Mouse (Mus musculus) myocyte (in vitro differentiated cells): ENCODE results near the gene Crip2. TPM values are rescaled to one million over a fixed set of nuclear protein-coding genes. Genes with fewer than 3 reads are reported as not detected.

ENCODE experiments used
- H3K27me3 ChIP-seq: one replicate; pipeline ENCODE4 v1.6.1; 2011; ENCODE audit not compliant: control insufficient read depth, insufficient read depth, insufficient read length
- H3K36me3 ChIP-seq: one replicate; pipeline ENCODE4 v1.6.1; 2011; ENCODE audit not compliant: control insufficient read depth, insufficient read depth
- H3K4me2 ChIP-seq: one replicate; pipeline ENCODE4 v1.6.1; 2011; ENCODE audit warnings: low read depth, control low read depth
- H3K4me3 ChIP-seq: one replicate; pipeline ENCODE4 v1.5.1; 2011; ENCODE audit warnings: mild to moderate bottlenecking, control low read depth, moderate library complexity
- H3K79me2 ChIP-seq: one replicate; pipeline ENCODE4 v1.6.1; 2011; ENCODE audit not compliant: control insufficient read depth, insufficient read depth
- H3ac ChIP-seq: one replicate; pipeline ENCODE4 v1.6.1; 2011; ENCODE audit not compliant: control insufficient read depth, insufficient read length
- CEBPB ChIP-seq: IDR thresholded peaks from 2 replicates; pipeline ENCODE4 v1.6.1; 2011; ENCODE audit warnings: mild to moderate bottlenecking, moderate library complexity; ENCODE audit not compliant: poor library complexity, insufficient read depth, severe bottlenecking
- E2F4 ChIP-seq: IDR thresholded peaks from one replicate; pipeline ENCODE4 v1.6.1; 2011; ENCODE audit warnings: mild to moderate bottlenecking, control low read depth, moderate library complexity; ENCODE audit not compliant: insufficient read depth
- MAX ChIP-seq: IDR thresholded peaks from one replicate; pipeline ENCODE4 v1.6.1; 2011; ENCODE audit warnings: low read depth, mild to moderate bottlenecking, control low read depth
- MYOD1 ChIP-seq, 3 experiments: IDR thresholded peaks; one replicate each; pipeline ENCODE4 v1.6.1; 2011; ENCODE audit warnings: control low read depth in 2 of 3, low read depth in 2 of 3, mild to moderate bottlenecking in 2 of 3, moderate library complexity in 1 of 3; ENCODE audit not compliant: insufficient read length in 2 of 3, control insufficient read depth in 1 of 3
- MYOG ChIP-seq, 3 experiments: IDR thresholded peaks; one replicate each; pipeline ENCODE4 v1.6.1; 2011; ENCODE audit warnings: control low read depth in 2 of 3, low read depth in 2 of 3, mild to moderate bottlenecking in 2 of 3; ENCODE audit not compliant: insufficient read length in 2 of 3, control insufficient read depth in 1 of 3, insufficient read depth in 1 of 3
- POLR2A ChIP-seq: IDR thresholded peaks from one replicate; pipeline ENCODE4 v1.6.1; 2011; ENCODE audit warnings: low read depth, mild to moderate bottlenecking, control low read depth, moderate library complexity; ENCODE audit not compliant: insufficient read length
- POLR2AphosphoS2 ChIP-seq: IDR thresholded peaks from one replicate; pipeline ENCODE4 v1.6.1; 2011; ENCODE audit warnings: low read depth, control low read depth; ENCODE audit not compliant: insufficient read length
- REST ChIP-seq: IDR thresholded peaks from one replicate; pipeline ENCODE4 v1.6.1; 2011; ENCODE audit warnings: mild to moderate bottlenecking, control low read depth, moderate library complexity; ENCODE audit not compliant: insufficient read depth, insufficient read length
- SRF ChIP-seq: IDR thresholded peaks from one replicate; pipeline ENCODE4 v1.6.1; 2011; ENCODE audit warnings: low read depth; ENCODE audit not compliant: control insufficient read depth, insufficient read length
- TCF12 ChIP-seq: IDR thresholded peaks from one replicate; pipeline ENCODE4 v1.6.1; 2011; ENCODE audit warnings: mild to moderate bottlenecking, control low read depth; ENCODE audit not compliant: poor library complexity, insufficient read depth, severe bottlenecking
- TCF3 ChIP-seq: IDR thresholded peaks from one replicate; pipeline ENCODE4 v1.6.1; 2011; ENCODE audit warnings: low read depth, control low read depth; ENCODE audit not compliant: insufficient read length
- USF1 ChIP-seq: IDR thresholded peaks from one replicate; pipeline ENCODE4 v1.6.1; 2011; ENCODE audit warnings: low read depth, mild to moderate bottlenecking, control low read depth, moderate library complexity
- polyA plus RNA-seq: library from polyadenylated mRNA; unstranded; fragments of >200 nt; fragmentation: generic; extraction: Trizol; gene quantifications from one replicate; pipeline ENCODE4 v1.2.1, GENCODE M21; 2012; ENCODE audit warnings: missing spikeins

Gene Crip2
- polyA plus RNA-seq, 1 experiment = 1,146 TPM

- Histone ChIP-seq H3K4me3 (no peak overlapping the region), H3K79me2 (peaks cover 15% of the 10 kb centered on the region), H3K4me2 (peak overlapping the region; percentile 81), H3K36me3 (peaks cover 21% of the 10 kb centered on the region), H3ac (no peak overlapping the region), H3K27me3 (no peaks in the 10 kb centered on the region)
- no peak for TF ChIP-seq E2F4
- peak; percentile 27 for TF ChIP-seq POLR2AphosphoS2
- no peak for TF ChIP-seq USF1
- no peak for TF ChIP-seq REST
- peak in 1 of 3 experiments; percentile 36 for TF ChIP-seq MYOG (IDR thresholded peaks at IDR 0.05; ENCODE audit: control insufficient read depth in 1 of 3, insufficient read depth in 1 of 3, insufficient read length in 2 of 3, low read depth in 2 of 3)
- no peak for TF ChIP-seq CEBPB
- TF ChIP-seq POLR2A = peak; percentile 45
- TF ChIP-seq TCF3 = no peak
- no peak for TF ChIP-seq MAX
These were observed 8.5 kb downstream of the Crip2 start for GRCm38 (mm10) chr12:113148381-113149035.

DNA sequence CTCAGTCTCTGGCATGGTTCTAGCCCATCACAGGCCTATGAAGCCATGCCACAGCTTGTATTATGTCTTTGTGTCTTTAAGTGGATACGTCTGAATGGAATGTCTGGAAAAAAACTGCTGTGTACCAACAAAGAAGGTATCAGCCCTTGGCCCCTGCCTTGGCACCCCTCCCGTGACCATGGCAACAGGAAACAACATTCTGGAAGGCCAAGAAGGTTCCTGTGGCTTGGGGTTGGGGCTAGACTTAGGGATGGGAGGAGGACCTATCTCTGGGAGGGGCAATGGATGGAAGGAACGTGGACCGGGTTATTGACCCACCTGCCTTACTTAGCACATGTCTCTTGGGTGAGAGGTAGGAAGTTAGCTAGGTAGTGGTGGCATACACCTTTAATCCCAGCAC lies 9.3 kb downstream of the Crip2 start:
- Histone ChIP-seq H3K27me3 (no peaks in the 10 kb centered on the region), H3K36me3 (peaks cover 15% of the 10 kb centered on the region), H3ac (no peak overlapping the region), H3K4me3 (no peak overlapping the region), H3K79me2 (peaks cover 12% of the 10 kb centered on the region), H3K4me2 (peak overlapping the region; percentile 81)
- TF ChIP-seq TCF3 (no peak), REST (no peak), POLR2AphosphoS2 (no peak), MAX (no peak), USF1 (no peak), MYOD1 (IDR thresholded peaks at IDR 0.05; ENCODE audit: control insufficient read depth in 1 of 3, insufficient read length in 2 of 3, low read depth in 2 of 3) (no peak), E2F4 (no peak), TCF12 (no peak), SRF (no peak), POLR2A (no peak), CEBPB (no peak), MYOG (IDR thresholded peaks at IDR 0.05; ENCODE audit: control insufficient read depth in 1 of 3, insufficient read depth in 1 of 3, insufficient read length in 2 of 3, low read depth in 2 of 3) (no peak)

DNA sequence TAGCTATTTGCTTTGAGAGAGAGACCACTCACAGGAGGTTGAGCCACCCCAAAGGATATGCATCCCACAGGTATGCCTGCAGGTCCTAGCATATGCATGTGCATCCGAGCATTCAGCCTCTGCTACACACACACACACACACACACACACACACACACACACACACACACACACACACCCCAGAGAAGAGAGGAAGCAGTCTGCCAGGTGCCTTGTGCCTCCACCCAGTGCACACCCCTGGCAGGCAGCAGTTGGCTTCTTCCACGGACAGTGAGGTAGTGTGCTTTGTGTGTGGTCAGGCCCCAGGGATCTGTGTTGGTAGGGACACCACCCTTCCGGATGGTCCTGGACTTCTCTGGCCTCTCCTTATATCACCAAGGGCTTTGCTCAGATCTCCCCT lies 9.9 kb downstream of the Crip2 start:
- H3K36me3 ChIP-seq = peaks cover 9% of the 10 kb centered on the region
- no peak overlapping the region for H3K4me3 ChIP-seq
- H3ac ChIP-seq = no peak overlapping the region
- TF ChIP-seq MYOD1 (IDR thresholded peaks at IDR 0.05; ENCODE audit: control insufficient read depth in 1 of 3, insufficient read length in 2 of 3, low read depth in 2 of 3) (peak in 1 of 3 experiments; percentile 38), MYOG (IDR thresholded peaks at IDR 0.05; ENCODE audit: control insufficient read depth in 1 of 3, insufficient read depth in 1 of 3, insufficient read length in 2 of 3, low read depth in 2 of 3) (peak in 2 of 3 experiments; percentile 5 to 61), USF1 (no peak)
- H3K79me2 ChIP-seq = peaks cover 12% of the 10 kb centered on the region
- H3K27me3 ChIP-seq = no peaks in the 10 kb centered on the region
- H3K4me2 ChIP-seq = no peak overlapping the region

DNA sequence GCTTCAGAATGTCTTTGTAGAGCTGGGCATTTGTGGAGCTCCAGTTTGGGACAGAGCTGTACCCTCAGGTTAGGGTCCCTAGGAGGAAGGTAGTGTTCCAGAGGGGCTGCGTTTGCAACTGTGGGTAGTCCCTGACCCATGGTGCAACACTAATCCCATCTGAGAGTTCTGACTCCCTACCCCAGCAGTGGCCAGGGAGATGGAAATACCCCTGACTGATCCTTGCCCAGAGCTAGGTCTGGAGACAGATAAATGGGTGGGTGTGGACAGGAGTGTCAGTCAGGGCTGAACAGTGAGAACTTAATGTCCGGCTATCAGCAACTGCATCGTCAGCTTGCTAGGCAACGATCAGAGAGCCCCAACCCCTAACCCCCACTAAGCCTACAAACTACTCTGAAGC lies 10.6 kb downstream of the Crip2 start:
- H3K4me2 ChIP-seq = peak overlapping the region; percentile 82
- peaks cover 12% of the 10 kb centered on the region for H3K79me2 ChIP-seq
- no peak overlapping the region for H3ac ChIP-seq
- no peaks in the 10 kb centered on the region for H3K27me3 ChIP-seq
- H3K36me3 ChIP-seq = peaks cover 2% of the 10 kb centered on the region
- no peak overlapping the region for H3K4me3 ChIP-seq
- no peak for TF ChIP-seq MAX
- TF ChIP-seq POLR2A = no peak

GRCm38 (mm10) chr12:113151046-113151445 lies 11.0 kb downstream of the Crip2 start:
- Histone ChIP-seq H3K27me3 (no peaks in the 10 kb centered on the region), H3K36me3 (no peaks in the 10 kb centered on the region), H3ac (no peak overlapping the region), H3K4me3 (peak overlapping the region; percentile 76), H3K4me2 (peak overlapping the region; percentile 82), H3K79me2 (peaks cover 12% of the 10 kb centered on the region)
- TF ChIP-seq MYOD1 (IDR thresholded peaks at IDR 0.05; ENCODE audit: control insufficient read depth in 1 of 3, insufficient read length in 2 of 3, low read depth in 2 of 3) = peak in 1 of 3 experiments; percentile 2
- no peak for TF ChIP-seq TCF3
- TF ChIP-seq SRF = no peak
- no peak for TF ChIP-seq USF1
